Comparison of ENCODE assay signal across 11 mouse cellular contexts in the genomic region with DNA sequence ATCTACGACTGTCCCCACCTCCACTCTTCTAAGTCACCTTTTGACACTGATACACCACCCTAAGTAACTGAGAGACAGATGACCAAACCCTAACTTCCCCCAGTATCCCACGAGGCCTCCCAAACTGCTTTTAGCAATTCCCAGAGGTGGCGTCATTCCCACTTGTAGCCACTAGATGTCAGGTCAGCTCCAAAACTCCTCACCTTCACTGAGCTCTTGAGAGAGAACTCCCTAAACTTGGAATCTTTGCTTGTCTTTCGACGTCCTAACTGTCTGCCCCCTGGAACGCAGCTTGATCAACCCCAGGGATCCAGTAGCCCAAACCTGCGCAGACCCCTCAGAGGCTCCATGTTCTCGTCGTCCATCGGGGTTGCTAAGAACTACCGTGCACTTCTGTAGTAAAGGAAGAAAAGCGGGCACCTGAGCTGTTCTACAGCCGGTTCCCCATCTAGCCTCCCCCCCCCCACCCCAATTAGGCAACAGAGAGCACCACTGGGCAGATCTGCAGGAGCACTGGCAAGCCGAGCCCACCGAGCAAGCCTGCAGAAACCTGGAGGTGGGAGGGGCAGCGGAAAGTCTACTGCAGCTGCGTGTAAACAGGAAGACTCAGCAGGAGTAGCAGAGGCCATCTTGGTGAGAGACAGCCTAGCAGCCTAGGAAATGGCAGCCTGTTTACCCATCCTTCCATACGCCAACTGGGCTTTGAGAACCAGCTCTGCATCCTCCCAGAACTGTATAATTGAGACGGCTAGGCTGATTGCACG. TPM values are rescaled to one million over a fixed set of nuclear protein-coding genes. Genes with fewer than 3 reads are reported as not detected.
DNase-seq lines count a peak whose midpoint lies in the region; ATAC-seq and TF ChIP-seq lines count a peak whose summit lies in the region.
"Had no signal": no experiment of that assay in that cellular context is flagged by ENCODE, and none has a peak within 500 bp of the region (broad histone marks: within the 10 kb centered on the region; RNA-seq: fewer than 3 reads in every experiment).

No protein-coding gene starts in this region.

- CTCF ChIA-PET in Patski (lab: Charles Lee): interaction anchor here (0.8 to 5.3 kb wide), 14 partner anchors 11 to 285 kb away, joined by 3 to 26 read pairs (median 4); no protein-coding TSS in a partner anchor

- peaks cover 6% of the 10 kb centered on the region; the same call in 1 of the 2 replicates for H3K4me1 ChIP-seq in kidney, embryonic 16.5 days (ENCODE audit: insufficient read depth, low read length)
- H3K4me1 ChIP-seq in small intestine, adult 2 months (ENCODE audit: control insufficient read depth, insufficient read depth, insufficient read length, low read length): no peaks in the 10 kb centered on the region
- H3K4me1 ChIP-seq: liver, embryonic 15.5 days had no signal

- DNase-seq in kidney, adult 18-20 months: peak; percentile 73
- DNase-seq in Patski (ENCODE audit: low read depth, low spot score): no peak
- peak; percentile 77 to 83 for DNase-seq in cerebellum, postnatal 10 days
- peak; percentile 61 for DNase-seq in gastrocnemius, postnatal 14 days
- DNase-seq in layer of hippocampus, adult 2 months (ENCODE audit: low spot score in 2 of 2): peak; percentile 57
- peak; percentile 59 for DNase-seq in lung, postnatal 25 days (ENCODE audit: low spot score)

- H3K4me3 ChIP-seq in kidney, embryonic 16.5 days (ENCODE audit: low read length): no peak overlapping the region
- no peak overlapping the region for H3K4me3 ChIP-seq in layer of hippocampus, adult 2 months
- H3K4me3 ChIP-seq in small intestine, adult 2 months (ENCODE audit: low read depth, low read length): no peak overlapping the region
- H3K4me3 ChIP-seq: embryonic facial prominence, embryonic 12.5 days; liver, embryonic 15.5 days had no signal

- H3K9me3 ChIP-seq in kidney, embryonic 16.5 days (ENCODE audit: low read length): no peaks in the 10 kb centered on the region
- H3K9me3 ChIP-seq: embryonic facial prominence, embryonic 12.5 days; liver, embryonic 15.5 days had no signal

- WGBS in kidney, embryonic 16.5 days: 39% methylated on average over 20 of the region's 20 CpGs
- WGBS in small intestine, adult 2 months: 42% methylated on average over 20 of the region's 20 CpGs

- no peaks in the 10 kb centered on the region for H3K36me3 ChIP-seq in kidney, embryonic 16.5 days (ENCODE audit: insufficient read depth, low read length)
- no peaks in the 10 kb centered on the region for H3K36me3 ChIP-seq in small intestine, adult 2 months (ENCODE audit: control insufficient read depth, insufficient read depth, low read length)
- H3K36me3 ChIP-seq: embryonic facial prominence, embryonic 12.5 days; liver, embryonic 15.5 days had no signal

- in situ Hi-C loops in Patski (cut with MboI; ENCODE audit: low pct_unique_long_range_greater_than_20kb): no loop called here

- TF ChIP-seq CTCF in Patski (IDR thresholded peaks at IDR 0.05): peak; percentile 89
- TF ChIP-seq CTCF in layer of hippocampus, adult 2 months (conservative IDR thresholded peaks at IDR 0.05): peak; percentile 91
- TF ChIP-seq CTCF in small intestine, adult 2 months (IDR thresholded peaks at IDR 0.05; ENCODE audit: extremely low read depth, insufficient read length, insufficient replicate concordance, low read depth, low read length): peak; percentile 65; the same call in 1 of the 2 replicates

- no peaks in the 10 kb centered on the region for H3K27me3 ChIP-seq in kidney, embryonic 16.5 days (ENCODE audit: insufficient read depth, low read length)
- H3K27me3 ChIP-seq in Patski: peaks cover 8% of the 10 kb centered on the region
- H3K27me3 ChIP-seq in small intestine, adult 2 months (ENCODE audit: control insufficient read depth, insufficient read depth, low read length): no peaks in the 10 kb centered on the region
- H3K27me3 ChIP-seq: embryonic facial prominence, embryonic 12.5 days; liver, embryonic 15.5 days had no signal

- no peak for TF ChIP-seq POLR2A in small intestine, adult 2 months (IDR thresholded peaks at IDR 0.05; ENCODE audit: low read depth, low read length)

- POLR2A ChIA-PET in Patski (lab: Charles Lee): interaction anchor here (0.5 kb wide), 1 partner anchor 42 kb away, joined by 3 read pairs; no protein-coding TSS in a partner anchor

- H3K27ac ChIP-seq in kidney, embryonic 16.5 days (ENCODE audit: low read length): no peak overlapping the region
- no peak overlapping the region for H3K27ac ChIP-seq in layer of hippocampus, adult 2 months
- H3K27ac ChIP-seq in small intestine, adult 2 months (ENCODE audit: insufficient read depth, low read depth, low read length): no peak overlapping the region
- H3K27ac ChIP-seq: embryonic facial prominence, embryonic 12.5 days; liver, embryonic 15.5 days had no signal

- ATAC-seq in kidney, embryonic 16.5 days (ENCODE audit: low FRiP score, low TSS enrichment): no peak
- ATAC-seq in Patski: peak; percentile 28

- H3K4me2 ChIP-seq in kidney, embryonic 16.5 days (replicated peaks; ENCODE audit: low read depth, low read length): no peak overlapping the region
- H3K4me2 ChIP-seq: embryonic facial prominence, embryonic 12.5 days; liver, embryonic 15.5 days had no signal

- intact Hi-C loops in gastrocnemius, postnatal 14 days (cut with DNase I; ENCODE audit: low total_unique reads): loop anchor here (5.0 to 10.0 kb wide), 2 partner anchors 53 to 279 kb away; no protein-coding TSS in a partner anchor

- no peak overlapping the region for H3K9ac ChIP-seq in kidney, embryonic 16.5 days (replicated peaks; ENCODE audit: low read length)
- H3K9ac ChIP-seq: embryonic facial prominence, embryonic 12.5 days; liver, embryonic 15.5 days had no signal

RNA-seq across cellular contexts. Expression of a gene that starts 33.9 kb away (rescaled TPM):
- not detected in 2 replicates for polyA plus RNA-seq in kidney, embryonic 16.5 days (2015; fragmentation: Nextera tagmentation; extraction: Ambion mirVana)
- polyA plus RNA-seq in Patski (2021): not detected
- total RNA-seq in gastrocnemius, postnatal 14 days (2021): not detected
- not detected for total RNA-seq in layer of hippocampus, adult 2 months (2021)
- polyA plus RNA-seq in small intestine, adult 2 months (2012; rRNA removed): not detected in 2 replicates
- polyA plus RNA-seq: embryonic facial prominence, embryonic 12.5 days; liver, embryonic 15.5 days; stomach, embryonic 14.5 days had no signal

RNA-seq across cellular contexts. Expression of a gene that starts 41.8 kb away (rescaled TPM):
- polyA plus RNA-seq in kidney, embryonic 16.5 days (2015; fragmentation: Nextera tagmentation; extraction: Ambion mirVana): 11.7 and 11.9 TPM in 2 replicates
- 4.9 TPM for polyA plus RNA-seq in Patski (2021)
- total RNA-seq in gastrocnemius, postnatal 14 days (2021): 1 to 10 TPM; 4.6 to 4.7 TPM
- 1 to 10 TPM; 5.6 to 5.8 TPM for total RNA-seq in layer of hippocampus, adult 2 months (2021)
- polyA plus RNA-seq in small intestine, adult 2 months (2012; rRNA removed): 2.0 and 2.4 TPM in 2 replicates
